Mouse (Mus musculus) ovary, postnatal 10 days (tissue): ENCODE measurements around the gene P2rx1.

ENCODE experiments used
- DNase-seq: peaks from one replicate; pipeline ENCODE4 v3.0.0; 2022; ENCODE audit warnings: low spot score

P2rx1 gene

DNA sequence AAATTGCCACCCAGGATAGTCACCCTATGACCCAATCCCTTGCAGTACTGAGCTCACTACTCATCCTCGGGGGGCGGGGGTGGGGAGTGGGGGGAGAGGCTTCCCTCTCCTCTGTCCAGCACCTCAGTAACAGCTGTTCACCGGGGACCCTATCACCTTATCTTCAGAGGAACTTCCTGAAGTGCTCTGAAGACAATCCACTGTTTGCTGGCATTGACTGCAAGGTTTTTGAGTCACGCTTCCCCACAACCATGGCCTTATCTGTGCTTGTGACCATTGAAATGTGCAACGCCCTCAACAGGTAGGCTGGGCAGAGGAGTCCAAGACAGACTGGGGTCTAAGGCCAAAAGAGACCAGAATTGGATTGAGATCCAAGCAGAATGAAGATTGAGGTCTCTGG, 11.1 kb upstream of the P2rx1 start:
- DNase-seq, result no peak

DNA sequence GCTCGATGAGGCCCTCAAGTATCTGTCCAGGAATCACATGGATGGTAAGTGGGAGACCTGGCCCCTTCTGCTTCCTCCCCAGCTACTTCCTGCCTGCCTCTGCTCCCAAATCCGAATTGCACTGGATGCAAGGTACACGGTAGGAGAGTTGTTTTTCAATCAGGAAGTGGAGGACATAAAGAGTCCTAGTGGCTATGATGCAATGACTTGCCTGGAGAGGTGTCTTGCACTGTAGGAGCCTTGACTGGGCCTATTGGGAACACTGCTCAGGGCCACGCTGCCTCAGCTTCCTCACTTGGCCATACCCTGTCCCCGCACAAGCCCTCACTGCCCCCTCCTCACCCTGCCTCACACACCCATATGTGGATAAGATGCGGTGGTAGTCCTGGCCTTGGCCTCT, 9.9 kb upstream of the P2rx1 start:
- DNase-seq, result no peak

DNA sequence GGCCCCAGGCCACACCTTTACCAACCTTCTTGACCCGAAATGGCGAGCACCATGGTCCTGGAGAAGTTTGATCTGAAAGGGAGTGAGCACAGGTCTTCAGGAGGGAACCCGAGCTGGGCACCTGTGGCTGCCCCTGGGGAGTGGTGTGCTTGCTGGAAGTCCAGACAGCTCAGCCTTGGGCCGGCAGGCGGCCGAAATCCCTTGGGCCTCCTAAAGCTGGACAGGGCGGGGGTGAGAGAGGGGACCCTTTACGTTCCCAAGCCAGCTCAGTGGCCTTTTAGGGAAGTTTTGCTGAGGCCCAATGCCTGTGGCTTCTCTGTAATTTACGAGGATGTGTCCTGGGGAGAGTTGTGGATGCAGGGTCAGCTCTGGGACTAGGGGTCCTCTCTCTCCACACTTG, 8.2 kb upstream of the P2rx1 start:
- no peak for DNase-seq

DNA sequence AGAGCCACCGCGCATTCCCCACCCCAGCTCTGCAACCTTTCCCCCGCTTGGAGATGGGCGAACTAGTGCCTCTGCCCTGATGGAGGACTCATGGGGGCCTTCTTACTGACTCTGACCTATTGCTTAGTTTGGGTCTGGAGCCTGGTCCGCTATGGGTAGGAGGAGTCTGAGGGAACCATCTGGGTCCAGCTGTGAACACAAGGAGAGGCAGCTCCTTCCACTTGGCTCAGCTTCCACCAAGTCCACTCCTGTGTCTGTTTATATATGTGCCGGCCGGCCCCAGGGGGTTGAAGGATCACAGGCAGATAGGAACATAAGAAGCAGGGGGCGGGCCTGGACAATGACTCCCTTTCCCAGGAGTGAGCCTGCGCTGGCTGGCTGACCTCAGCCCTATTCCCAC, 6.9 kb upstream of the P2rx1 start:
- no peak for DNase-seq

DNA sequence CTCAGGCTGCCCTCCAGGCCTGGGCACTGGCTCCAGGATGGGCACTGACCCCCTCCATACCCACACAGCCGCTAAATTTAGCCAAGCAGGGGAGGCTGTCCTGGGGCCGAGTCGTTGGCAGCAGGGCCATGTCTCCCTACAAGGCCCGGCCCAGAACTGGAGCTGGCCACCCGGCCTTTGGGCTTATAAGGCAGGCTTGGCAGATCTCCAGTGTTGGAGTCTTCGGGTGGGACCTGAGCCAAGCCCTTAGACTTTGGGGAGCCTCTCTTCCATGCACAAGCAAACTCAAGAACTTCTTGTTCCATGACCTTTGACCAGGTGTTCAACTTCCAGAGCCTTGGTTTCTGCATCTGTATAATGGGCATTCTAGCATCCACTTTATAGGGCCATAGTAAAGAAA, 2.6 kb upstream of the P2rx1 start:
- DNase-seq, result no peak

DNA sequence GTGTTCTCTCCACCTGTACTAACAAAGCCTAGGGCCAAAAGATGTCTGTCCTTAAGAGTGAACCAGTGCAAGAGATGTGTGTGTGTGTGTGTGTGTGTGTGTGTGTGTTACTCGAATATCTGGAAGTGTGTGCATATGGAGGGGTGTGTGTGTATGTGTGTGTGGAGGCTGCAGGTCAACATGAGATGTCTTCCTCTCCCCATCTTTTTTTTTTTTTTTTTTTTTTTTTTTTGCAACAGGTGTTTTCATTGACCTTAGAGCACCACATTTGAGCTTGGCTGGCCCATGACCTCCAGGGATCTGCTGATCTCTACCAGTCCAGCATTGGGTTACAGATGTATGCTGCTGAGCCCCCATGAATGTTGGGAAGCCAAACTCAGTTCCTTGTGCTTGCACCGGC, 2.1 kb upstream of the P2rx1 start:
- DNase-seq, result no peak

DNA sequence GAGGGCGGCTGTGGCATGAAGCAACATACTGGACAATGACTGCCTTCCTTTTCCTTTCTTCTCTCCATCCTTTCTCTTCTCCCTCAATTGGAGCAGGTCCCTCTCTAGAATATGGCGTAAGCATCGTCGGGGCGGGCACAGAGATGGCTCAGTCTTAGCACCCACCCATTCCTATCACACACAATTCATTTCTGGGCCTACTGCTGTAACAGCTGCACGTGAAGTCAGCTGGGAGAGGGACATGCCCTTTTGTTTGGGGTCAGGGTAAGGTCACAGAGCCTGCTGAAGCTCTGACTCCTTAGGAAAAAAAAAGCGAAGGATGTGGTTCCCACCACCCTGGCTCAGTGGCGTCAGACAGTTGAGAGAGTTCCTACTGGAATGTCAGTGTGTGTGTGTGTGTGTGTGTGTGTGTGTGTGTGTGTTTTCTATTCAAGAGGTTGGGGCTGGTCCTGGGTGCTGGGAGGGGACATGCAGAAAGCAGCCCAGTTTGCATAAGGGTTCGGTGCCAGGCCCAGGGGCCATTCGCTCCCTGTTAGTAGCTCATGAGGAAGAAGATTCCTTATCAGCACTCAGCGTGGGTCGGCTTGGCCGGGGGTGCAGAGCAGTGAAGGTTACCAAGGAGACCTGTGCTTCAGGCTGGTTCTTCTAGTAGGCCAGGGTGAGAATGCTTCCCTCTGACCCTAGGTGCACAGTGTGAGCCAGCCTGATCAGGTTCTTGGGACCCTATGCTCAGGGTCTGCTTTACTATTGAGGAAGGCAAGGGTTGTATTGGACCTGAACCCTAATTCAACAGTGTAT, 1.2 kb upstream of the P2rx1 start:
- DNase-seq, result no peak

DNA sequence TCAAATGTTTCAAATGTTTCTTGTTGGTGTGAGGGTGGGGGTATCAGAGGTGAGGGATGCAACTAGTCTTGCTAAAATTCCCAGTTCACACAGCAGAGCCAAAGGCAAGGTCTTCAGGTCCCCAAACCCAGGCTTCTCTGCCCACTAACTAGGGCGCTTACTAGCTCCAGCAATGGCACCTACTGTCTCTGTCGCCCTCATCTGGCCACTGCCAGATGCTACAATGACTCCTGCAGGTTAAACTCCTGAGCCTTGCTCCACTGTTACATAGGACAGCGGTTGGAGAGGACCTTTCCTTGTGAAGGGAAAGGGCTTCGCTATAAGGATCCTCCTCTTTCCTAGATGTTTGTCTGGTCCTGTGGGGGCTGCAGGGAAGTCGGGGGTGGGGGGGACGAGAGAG, 2.1 kb downstream of the P2rx1 start:
- DNase-seq, result no peak

DNA sequence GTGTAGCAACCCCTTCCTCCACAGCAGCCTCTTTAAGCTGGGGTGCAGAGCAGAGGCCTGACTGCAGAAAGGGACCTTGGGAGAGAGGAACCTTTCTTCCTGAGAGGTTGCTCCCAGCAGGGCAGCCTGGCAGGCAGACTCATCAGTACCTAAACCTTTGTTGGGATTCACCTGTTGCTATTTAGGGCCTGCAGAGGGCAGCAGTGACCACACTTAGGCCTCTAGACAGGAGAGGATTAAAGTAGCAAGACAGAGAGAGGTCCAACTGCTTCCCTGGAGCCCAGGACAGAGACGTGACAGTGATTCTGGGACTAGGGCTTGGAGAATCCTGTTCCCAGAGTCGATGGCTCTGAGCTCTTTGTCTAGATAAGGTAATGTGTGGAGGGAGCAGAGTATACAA, 7.5 kb downstream of the P2rx1 start:
- DNase-seq, result no peak

DNA sequence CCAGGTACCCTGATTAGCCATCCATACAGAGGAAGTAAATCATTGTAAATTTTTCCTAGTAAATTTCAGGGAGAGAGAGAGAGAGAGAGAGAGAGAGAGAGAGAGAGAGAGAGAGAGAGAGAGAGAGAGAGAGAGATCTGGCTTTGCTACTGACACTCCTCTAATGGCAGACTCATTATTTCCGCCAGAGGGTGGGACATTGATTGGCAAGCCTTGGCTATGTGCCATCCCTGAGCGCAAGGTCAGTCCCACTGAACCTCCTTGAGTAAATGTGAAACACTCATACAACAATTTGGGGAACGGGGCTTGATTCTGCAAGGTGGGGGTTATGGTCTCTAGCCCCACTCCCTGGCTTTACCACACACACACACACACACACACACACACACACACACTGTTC, 8.2 kb downstream of the P2rx1 start:
- DNase-seq, result no peak

DNA sequence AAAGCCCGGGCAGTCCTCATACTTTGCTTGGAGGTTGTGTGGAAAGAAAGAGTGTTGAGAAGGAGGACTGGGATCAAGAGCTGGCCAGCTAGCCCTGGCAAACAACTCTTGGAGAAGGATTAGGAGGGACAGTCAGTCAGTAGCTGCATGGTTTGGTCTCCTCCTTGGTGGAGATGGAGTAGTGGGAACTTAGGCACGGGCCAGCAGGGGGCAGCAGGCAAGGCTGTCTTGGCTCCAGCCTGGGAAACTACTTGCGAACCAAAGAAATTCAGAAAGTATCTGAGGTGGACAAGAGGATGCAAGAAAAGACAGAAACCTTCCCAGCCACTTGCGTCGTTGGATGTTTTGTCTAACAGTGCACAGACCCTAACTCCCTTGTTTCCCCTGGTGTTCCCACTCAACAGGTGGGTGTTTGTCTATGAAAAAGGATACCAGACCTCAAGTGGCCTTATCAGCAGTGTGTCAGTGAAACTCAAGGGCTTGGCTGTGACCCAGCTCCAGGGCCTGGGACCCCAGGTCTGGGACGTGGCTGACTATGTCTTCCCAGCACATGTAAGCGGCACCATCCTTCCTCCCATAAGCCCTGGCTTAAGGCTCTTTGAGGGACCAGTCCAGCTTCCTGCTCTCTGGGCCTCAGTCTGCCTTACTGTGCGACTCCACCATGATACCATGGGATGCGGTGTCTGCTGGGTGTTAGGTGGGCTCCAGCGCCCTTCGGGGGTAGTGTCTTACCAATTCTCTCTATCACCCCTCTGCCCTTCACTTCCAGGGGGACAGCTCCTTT, 9.0 kb downstream of the P2rx1 start:
- no peak for DNase-seq

DNA sequence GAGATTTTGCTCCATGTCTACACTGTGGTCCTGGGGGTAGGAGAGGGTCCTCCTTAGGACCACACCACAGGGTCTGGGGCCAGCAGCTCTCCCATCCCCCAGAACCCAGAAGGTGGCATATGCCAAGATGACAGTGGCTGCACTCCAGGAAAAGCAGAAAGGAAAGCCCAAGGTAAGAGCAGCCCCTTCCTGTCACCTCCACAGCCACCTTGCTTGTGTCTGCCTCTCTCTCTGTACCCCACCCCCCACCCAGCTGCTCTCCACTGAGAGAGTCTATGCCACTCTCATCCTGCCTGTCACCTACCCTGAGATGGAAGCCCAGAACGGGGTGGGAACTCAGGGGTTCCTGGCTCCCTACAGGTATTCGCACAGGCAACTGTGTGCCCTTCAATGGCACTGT, 9.9 kb downstream of the P2rx1 start:
- no peak for DNase-seq

DNA sequence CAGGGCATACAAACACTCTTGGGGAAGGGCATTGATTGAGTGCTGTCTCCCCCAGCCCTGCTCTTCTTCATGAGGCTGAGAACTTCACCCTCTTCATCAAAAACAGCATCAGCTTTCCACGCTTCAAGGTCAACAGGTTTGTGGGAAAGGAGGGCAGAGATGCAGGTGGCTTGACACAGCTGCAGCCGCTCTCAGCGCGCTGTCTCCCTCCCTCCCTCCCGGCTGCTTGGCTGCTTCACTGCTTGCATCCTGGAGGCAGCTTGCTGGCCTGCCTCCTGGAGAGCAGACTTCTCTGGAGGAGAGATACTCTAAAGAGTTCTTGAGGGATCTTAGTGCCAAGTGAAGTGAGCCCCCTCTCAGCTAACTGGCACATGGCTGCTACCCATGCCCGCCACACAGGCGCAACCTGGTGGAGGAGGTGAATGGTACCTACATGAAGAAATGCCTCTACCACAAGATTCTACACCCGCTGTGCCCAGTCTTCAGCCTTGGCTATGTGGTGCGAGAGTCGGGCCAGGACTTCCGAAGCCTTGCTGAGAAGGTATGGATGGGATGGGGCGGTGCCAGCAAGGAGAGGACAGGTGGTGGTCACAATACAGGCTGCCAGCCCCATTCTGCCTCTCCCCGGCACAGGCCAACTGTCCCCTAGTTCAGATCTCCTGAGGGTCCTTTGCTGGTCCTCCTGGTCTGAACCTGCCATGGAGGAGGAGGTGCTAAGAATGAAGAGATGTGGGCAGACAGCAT, 10.8 kb downstream of the P2rx1 start:
- DNase-seq, result no peak

DNA sequence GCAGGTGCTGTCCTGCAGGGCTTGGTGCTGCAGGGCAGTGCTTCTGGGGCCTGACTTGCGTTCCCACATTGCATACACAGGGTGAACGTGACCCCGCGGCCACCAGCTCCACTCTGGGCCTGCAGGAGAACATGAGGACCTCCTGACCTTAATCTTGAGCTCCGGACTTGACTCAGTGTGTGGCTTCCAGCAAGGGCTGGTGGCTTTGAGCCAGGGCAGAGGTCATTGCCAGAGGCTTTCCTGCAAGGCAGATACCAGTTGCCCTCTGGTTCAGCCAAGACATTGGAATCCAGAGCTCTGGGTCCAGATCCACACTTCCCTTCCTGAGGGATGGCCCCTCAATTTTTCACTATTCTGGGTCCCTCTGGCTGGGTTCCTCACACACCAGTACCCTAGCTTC, 15.1 kb downstream of the P2rx1 start:
- no peak for DNase-seq

DNA sequence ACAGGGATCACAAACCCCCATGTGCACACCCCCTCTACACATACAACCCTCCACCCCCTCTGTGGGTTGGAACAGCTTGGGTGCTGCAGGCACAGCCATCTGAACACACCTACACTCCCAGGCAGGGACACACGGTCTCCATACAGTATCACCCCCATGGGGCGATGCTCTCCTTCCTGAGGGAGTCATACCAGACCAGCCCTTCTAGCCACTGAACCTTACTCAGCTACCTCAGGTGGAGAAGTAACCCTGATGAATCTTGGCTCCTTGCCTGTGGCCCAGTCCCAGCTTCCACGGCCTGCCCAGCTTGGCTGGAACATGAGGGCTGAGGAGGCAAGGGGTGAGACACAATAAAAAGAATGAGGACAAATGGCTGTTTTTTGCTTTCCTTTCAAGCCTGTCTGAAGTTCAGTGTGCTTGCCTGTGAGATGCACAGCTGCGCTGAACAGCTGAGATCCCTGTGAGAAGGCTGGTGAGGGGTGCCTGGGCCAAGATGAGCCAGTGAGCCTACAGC, 16.0 kb downstream of the P2rx1 start:
- DNase-seq, result no peak

DNA sequence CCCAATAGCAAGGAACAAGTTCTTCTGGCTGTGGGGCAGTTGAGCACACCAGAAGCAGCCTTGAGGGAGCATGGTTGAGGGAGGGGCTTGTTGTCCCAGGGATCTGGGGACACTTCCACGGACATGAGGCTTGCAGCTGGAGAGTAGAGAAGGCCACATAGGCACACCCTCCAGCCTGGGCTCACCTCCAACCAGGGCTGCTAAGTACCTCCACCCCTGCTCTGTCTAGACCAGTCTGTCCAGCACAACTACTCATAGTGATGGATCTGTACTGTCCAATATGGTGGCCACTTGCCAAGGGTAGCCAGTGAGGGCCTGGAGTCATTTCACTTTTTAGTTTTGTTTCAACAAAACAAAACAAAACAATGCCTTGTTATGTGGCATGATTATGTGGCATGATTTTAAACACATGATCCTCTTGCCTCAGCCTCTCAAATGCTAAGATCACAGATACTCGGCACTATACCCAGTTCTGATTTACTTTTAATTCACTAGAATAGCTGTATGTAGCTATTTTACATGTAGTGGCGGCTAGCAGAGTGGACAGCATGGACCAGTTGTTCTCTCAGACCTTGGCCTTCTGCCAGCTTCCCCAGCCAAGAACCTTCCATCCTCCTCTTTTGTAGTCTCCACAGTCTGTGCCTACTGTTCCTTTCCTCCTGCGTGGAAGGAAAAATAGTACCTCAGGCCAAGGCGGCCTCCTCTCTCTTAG, 16.6 kb downstream of the P2rx1 start:
- no peak for DNase-seq

DNA sequence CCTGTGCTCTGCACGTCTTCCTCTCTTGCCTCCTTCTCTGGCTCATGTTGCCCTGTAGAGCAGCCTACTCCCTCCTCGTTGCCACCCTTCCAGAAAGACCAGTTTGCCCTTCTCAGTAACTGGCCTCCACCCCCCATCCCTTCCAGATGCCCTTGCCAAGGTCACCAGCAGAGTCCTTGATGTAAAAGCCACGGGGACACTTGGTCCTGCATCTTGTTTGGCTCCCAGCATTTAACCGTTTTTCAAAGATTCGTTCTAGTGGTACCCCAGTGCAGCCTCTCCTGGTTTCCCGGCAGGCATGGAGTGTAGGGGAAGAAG, 17.2 kb downstream of the P2rx1 start:
- no peak for DNase-seq

DNA sequence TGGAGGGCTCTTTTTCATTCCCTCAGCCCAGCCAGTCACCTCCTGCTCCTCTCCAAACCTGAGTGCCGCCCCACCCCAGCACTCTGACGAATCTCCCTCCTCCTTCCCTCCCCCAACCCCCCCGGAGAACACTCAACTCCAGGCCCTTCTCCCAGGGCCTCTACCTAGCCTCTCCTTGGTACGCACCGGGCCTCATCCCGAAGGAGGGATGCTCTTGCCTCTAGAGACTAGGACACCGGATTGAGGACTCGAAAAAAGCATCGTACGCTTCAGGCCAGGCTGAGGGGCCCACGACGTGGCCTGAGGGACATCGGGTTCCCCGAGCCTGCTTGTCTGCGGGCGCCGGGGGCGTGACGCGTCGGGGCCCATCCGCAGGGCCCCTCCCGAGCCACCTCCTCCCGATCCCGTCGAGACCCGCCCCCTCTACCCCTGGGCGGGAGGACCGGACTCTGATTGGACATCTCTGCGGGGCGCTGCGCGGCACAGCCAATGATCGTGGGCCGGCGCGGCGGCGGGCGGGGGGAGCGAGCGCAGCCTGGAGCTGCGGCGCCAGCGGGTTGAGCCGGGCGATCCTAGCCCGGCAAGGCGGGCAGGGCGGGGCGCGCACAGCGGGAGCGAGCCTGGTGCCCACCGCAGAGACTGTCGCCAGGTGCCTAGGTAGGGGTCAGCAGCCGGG, 19.7 kb downstream of the P2rx1 start, which contains the start of gene Camkk1:
Gene Camkk1 (plus strand): TSS at position 538 of the 676 bp plus-strand sequence.
- peak; percentile 79 for DNase-seq

DNA sequence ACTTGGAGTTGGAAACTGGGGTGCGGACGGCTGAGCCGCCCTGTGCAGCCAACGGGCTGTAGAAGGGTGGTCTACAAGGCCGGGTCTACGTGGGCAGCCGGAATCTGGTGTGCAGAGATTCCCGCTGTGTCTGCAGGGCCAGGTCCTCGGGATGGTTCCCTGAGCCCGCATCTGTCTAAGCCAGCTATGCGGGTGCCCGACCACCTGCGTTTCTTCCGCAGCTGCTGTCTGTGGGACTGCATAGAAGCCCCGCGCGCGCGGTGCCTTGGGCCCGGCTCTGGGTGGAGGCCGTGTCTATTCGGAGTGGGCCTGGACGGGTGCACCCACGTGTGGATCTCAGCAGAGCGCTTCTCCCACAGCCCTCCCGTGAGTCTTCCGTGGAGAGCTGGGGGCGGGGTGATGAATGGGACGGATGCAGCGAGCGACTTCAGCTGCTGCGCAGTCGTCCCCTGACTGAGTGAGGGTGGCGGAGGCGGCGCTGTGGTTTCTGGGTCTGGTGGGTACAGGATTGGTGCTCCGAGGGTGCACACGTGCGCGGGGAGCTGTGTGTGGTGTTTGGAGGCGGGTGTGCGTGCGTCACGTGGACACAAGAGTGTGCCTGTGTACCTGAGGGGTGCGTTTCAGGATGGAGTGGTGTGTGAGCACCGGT, 20.4 kb downstream of the P2rx1 start:
- DNase-seq, result no peak

DNA sequence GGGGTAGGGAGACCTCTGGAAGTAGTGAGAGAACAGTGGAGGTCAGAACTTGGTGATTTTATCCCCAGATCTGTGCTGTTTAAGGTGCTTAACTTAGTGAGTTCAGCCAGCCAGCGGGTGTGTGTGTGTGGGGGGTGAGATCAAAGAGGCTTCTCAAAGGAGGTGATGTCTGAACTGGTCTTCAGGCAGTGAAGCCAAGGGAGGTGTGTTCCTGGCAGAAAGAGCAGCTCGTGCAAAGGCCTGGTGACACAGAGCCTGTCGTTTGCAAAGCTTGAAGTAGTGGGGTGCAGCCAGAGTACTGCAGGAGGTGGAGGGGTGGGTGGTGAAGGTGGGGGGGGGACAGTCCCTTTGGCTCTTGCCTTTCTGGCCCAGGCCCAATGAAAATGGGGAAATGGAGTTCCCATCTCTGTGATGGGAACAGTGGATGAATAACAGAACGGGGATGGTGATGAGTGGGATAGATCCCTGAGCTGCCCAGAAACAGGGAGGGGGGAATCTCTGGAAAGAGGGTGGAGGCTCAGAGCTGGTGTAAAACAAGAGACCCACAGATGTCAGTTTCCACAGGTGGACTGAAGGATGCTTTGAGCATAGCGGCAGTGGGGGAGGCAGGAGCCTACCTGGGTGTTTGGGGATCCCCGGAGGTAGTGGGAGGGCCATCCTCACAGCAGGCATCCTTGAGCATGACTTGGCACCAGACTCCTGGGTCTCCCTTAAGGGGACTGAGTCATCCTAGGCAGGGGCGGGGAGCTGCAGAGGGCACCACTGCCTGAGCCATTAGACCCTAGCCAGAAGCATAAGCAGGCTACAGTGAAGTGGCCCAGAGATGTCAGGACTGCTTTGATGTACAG, 22.3 kb downstream of the P2rx1 start:
- DNase-seq, result no peak
